Mouse (Mus musculus) right cerebral cortex, postnatal 10 days (tissue): ENCODE measurements at regions not wholly inside any gene's neighbourhood (a gene's known extent, or its start where the extent isn't known, plus 50 kb on each side); places are given as distances from the start of the nearest gene placed in this dataset.
"Not testable (repeated sequence)": the region's sequence is repeated elsewhere in the genome, so short reads cannot be mapped to it uniquely, and the experiment has no call there.

ENCODE experiments used
- DNase-seq, 2 experiments: peaks; one replicate each; pipeline ENCODE4 v3.0.0; 2021; ENCODE audit warnings: low spot score in 2 of 2

- not testable (repeated sequence) for DNase-seq
These were observed 1037.6 kb upstream of the Sel1l start for GRCm38 (mm10) chr12:92886394-92887075.

DNA sequence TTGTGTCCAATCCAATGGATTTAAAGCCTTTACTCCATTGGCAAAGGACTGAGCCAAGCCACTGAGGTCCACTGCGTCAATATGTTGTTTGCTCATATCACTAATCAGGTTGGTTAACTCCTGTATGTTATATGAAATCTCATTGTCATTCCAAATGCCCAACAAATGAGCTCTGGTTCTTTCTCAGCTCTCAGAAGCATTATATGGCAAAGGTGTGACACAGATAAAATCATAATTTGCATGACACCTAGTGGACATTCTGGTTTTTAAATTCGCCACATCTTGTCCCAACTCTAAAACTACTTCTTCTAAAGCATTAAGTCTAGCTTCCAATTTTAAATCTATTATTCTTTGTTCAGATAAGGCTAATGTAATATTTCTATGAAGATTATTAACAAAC, 1035.1 kb upstream of the Sel1l start:
- not testable (repeated sequence) for DNase-seq

DNA sequence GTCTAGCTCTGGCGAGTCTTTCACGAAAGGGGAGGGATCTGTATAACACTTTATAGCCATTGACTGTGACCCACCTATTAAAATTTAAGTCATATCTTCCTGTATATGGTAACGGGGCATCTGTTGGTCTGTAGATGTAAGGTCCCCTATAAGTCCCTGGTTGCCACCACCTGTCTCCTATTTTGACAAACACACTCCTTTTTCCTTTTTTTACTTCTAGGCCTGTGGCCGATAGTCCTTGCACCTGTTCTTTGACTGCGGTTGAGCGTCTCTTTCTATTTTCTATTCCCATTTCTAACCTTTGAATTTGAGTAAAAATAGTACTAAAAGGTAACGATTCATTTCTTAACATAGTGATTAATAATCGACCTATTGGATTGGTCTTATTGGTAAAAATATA, 1034.1 kb upstream of the Sel1l start:
- not testable (repeated sequence) for DNase-seq

DNA sequence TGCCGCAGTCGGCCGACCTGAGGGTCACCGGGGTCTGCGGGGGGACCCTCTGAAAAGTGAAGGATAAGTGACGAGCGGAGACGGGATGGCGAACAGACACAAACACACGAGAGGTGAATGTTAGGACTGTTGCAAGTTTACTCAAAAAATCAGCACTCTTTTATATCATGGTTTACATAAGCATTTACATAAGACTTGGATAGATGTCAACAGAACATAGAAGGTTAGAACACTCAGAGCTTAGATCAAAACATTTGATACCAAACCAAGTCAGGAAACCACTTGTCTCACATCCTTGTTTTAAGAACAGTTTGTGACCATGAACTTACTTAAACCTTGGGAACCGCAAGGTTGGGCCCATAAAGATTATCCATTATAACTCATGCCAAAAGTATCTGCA, 1033.6 kb upstream of the Sel1l start:
- DNase-seq = not testable (repeated sequence)

GRCm38 (mm10) chr12:92873602-92874001, 1024.6 kb upstream of the Sel1l start:
- DNase-seq = no peak

- no peak for DNase-seq
These were observed 1020.4 kb upstream of the Sel1l start for GRCm38 (mm10) chr12:92869336-92869735.

- no peak for DNase-seq
These were observed 974.3 kb upstream of the Sel1l start for GRCm38 (mm10) chr12:92823090-92823786.

DNA sequence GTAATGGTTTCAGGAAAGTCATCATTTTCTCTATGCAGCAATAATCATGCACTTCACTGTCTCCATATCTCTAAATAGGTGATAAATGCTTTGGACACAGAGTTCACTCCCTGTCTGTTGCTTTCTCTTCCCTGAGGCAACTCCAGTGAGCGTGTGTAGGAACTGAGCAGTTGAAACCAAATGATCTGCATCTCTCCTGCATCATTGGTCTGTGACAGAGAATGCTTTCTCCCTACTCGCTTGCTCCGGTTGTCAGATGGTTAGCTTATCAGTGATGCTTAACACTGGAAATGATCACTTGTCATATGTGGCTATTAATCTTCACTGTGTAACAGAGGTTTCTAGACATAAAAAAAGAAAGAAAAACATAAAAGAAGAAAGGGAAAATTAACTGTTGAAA, 969.7 kb upstream of the Sel1l start:
- no peak for DNase-seq

DNA sequence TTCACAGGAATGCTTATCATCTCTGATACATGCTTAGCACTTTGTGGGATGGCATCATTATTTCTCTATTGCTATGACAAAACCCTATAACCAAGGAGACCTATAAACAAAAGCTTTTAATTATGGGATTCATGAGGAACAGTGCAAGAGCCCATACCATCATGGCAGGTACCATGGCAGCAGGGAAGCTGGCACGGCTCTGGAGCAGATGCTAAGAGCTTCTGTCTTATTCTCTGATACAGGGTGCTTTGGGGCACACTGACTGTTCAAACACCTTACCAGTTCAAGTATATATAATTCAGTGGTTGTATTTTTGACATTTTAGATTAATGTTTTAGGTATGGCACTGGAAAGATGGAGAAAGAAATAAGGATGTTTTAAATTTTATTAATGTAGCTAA, 952.2 kb upstream of the Sel1l start:
- no peak for DNase-seq

- DNase-seq = no peak
These were observed 934.4 kb upstream of the Sel1l start for GRCm38 (mm10) chr12:92783362-92783761.

- DNase-seq = no peak
These were observed 930.8 kb upstream of the Sel1l start for GRCm38 (mm10) chr12:92779695-92780292.

- peak in 1 of 2 experiments; percentile 17 for DNase-seq
These were observed 926.7 kb upstream of the Sel1l start for GRCm38 (mm10) chr12:92775668-92776067.

DNA sequence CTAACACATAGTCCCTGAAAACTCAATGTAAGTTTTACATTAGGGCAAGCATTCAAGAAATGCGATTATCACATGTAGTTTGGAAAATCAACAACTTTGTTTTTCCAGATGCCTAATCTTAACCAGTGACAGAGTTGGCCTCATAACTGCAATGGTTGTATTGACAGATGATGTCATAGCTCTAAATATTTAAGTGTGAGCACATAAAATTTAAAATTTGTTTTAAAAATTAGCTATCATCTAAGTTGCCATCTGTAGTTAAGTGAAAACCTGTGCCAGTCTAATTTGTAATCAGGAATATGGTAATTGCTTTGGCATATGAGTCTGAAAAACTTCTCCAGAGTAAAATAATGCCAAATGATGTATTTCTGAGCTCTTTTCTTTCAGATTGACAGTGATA, 899.6 kb upstream of the Sel1l start:
- DNase-seq = no peak

DNA sequence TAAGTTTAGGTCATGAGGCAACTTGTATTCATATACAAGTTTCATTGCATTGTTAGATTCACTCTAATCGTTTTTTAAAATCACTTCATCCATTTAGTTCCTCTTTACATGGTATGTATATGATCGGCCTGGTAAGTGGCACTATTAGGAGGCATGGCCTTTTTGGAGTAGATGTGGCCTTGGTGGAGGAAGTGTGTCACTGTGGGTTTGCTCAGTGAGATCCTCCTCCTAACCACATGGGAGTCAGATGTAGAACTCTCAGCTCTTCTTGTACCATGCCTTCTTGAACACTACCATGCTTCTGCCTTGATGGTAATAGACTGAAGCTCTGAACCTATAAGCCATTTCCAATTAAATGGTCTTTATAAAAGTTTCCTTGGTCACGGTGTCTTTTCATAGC, 891.9 kb upstream of the Sel1l start:
- DNase-seq = no peak

DNA sequence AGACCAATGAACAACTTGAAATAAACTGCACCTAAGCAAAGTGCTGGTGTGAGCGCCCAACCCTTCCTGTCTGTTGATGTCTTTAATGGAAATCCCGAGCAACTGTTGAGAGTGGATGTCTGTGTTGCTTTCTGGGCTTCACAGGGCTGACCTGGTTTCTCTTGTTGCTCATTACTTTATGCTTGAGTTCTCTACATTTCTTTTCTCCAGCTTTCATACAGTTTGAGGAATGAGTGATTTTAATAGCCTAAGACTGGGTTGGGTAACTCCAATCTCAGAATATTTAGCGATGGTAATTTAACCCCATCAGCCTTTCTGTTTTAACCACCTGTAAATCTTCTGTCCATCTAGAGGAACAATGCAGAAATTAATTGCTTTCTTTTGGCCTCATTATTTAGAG, 890.2 kb upstream of the Sel1l start:
- no peak for DNase-seq

DNA sequence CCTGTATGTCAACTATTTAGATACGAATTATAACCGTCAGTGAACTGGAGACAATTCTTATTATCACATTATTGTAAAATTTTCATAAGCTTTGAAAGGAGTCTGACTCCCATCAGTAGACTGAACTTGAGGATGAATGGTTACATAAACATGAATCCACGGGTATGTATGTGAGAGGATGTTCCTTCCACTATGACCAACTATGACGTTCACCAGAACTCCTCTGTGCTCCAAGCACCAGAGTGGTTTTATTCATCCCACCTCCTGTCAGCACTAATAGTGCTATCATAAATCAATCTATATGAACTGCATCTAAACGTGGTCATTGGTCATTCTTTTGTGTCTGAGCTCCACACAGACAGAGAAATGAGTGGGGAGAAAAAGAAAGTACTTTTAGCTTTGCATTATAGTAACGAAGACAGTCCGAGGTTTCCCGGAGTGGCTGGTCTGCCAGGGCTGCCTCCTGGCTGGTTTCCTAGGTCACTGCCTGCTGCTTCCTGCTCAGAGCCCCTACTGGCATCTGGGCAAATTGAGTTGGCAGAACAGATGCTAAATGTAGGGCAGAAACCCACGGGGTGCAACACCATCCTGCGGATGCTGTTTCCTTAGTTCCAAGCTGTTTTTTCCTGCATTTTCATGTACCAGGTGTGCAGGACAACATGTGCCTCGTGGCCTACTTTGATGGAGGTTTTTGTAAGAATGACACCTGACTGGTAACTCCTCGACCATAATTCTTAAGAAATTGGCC, 888.8 kb upstream of the Sel1l start:
- peak; percentile 44 to 45 for DNase-seq

GRCm38 (mm10) chr12:92723022-92723421, 874.1 kb upstream of the Sel1l start:
- DNase-seq = peak in 1 of 2 experiments; percentile 23

DNA sequence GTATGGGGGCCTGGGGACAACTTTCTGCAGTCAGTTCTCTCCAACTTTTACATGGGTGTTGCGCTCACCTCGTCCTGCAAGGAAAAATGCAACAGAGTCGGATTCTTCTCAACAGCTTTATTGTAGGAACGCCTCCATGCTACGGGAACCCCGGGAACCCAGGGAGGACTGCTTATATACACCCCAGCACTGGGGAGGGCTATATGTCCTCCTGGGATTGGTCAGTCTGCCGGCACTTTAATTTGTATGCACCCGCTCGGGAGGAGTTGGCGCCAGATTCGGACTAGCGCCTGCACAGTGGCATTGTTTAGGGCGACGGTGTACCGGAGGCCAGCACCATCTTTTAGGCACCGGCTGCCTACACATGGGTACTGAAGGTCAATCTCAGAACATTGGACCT, 864.5 kb upstream of the Sel1l start:
- DNase-seq = no peak

GRCm38 (mm10) chr12:92708466-92708865, 859.5 kb upstream of the Sel1l start:
- no peak for DNase-seq

DNA sequence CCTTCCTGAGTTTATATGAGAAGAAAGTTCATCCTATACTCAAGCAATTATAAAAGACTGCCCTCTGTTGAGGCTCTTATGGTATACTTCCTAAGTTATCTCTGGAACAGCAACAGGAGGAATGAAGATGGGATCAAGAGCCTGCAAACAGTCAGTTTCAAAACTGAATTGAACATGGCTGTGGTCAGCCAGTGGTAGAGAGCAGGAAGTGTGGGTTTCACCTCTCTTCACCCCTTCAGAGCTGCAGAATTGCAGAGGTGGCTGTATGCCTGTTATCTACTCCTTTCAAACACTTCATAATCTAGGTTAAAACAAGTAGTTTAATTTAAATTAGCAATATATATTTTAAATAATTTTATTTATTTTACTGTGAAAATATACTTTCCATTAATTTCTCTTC, 854.8 kb upstream of the Sel1l start:
- no peak for DNase-seq

- no peak for DNase-seq
These were observed 844.0 kb upstream of the Sel1l start for GRCm38 (mm10) chr12:92692956-92693355.

DNA sequence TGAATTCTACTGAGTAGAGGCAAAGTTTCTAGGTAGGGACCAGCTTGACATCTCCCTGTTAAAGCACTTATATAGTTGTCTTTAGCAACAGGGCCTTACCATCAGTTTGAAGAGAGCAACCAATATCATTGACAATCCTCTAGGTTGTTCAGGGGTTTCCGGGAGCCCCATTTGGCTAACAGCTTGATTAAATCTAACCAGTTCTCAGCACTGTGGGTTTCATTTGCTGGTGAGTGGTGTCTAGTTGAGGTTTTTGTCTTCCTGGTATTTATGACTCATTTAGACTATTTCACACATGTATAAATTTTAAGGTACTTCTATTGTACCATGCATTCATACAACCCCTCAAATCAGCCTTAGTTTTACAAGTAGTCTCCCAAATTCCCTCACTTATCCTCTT, 823.4 kb upstream of the Sel1l start:
- DNase-seq = no peak
